Mouse (Mus musculus): ENCODE measurements around the gene Try10.
"Not testable (repeated sequence)": the region's sequence is repeated elsewhere in the genome, so short reads cannot be mapped to it uniquely, and the experiment has no call there.

Gene Try10

GRCm38 (mm10) chr6:41353932-41354331, at the start of gene Try10:
TSS of gene Try10 (plus strand) at chr6:41354105.
- no peak for DNase-seq (ENCODE audit: low read depth, low spot score)

GRCm38 (mm10) chr6:41316741-41317140, 37.2 kb upstream of the Try10 start, which contains the start of gene Try5:
TSS of gene Try5 (minus strand) at chr6:41316841.
- DNase-seq (ENCODE audit: low read depth, low spot score) = not testable (repeated sequence)

- DNase-seq (ENCODE audit: low read depth, low spot score) = not testable (repeated sequence)
Measured at GRCm38 (mm10) chr6:41373772-41374171, 19.9 kb downstream of the Try10 start.

- not testable (repeated sequence) for DNase-seq (ENCODE audit: low read depth, low spot score)
Measured at GRCm38 (mm10) chr6:41377578-41377977, 23.7 kb downstream of the Try10 start, which contains the start of gene Prss3. TSS of gene Prss3 (minus strand) at chr6:41377678.

- DNase-seq (ENCODE audit: low read depth, low spot score) = no peak
Measured at GRCm38 (mm10) chr6:41386781-41387180, 32.9 kb downstream of the Try10 start.

GRCm38 (mm10) chr6:41391640-41392039, 37.7 kb downstream of the Try10 start:
- not testable (repeated sequence) for DNase-seq (ENCODE audit: low read depth, low spot score)

- not testable (repeated sequence) for DNase-seq (ENCODE audit: low read depth, low spot score)
Measured at GRCm38 (mm10) chr6:41392056-41392455, 38.2 kb downstream of the Try10 start, which contains the start of gene Gm5771. TSS of gene Gm5771 (plus strand) at chr6:41392356.
